Mouse (Mus musculus) kidney, adult 2 months (tissue): Measurements from ENCODE around the gene Snapc5.

ENCODE experiments used
- CTCF ChIP-seq: fragments of 200-500 bp; conservative IDR thresholded peaks from 2 replicates; pipeline ENCODE4 v1.5.1; 2011; ENCODE audit warnings: low read depth, mild to moderate bottlenecking, control low read depth, low read length, moderate library complexity, mixed read lengths; ENCODE audit not compliant: insufficient read depth, insufficient read length
- POLR2A ChIP-seq: fragments of 200-500 bp; IDR thresholded peaks from one replicate; pipeline ENCODE4 v1.6.1; 2011; ENCODE audit warnings: low read depth, low read length, control low read depth

- TF ChIP-seq CTCF: no peak
- TF ChIP-seq POLR2A: no peak
These were observed 3.7 kb upstream of the Snapc5 start for GRCm38 (mm10) chr9:64175378-64175777.
